Mouse (Mus musculus): ENCODE measurements around the gene M6pr. TPM values are rescaled to one million over a fixed set of nuclear protein-coding genes. Genes with fewer than 3 reads are reported as not detected.

The M6pr gene
- polyA plus RNA-seq, 1 experiment from 2014 or later: 92.4 TPM

DNA sequence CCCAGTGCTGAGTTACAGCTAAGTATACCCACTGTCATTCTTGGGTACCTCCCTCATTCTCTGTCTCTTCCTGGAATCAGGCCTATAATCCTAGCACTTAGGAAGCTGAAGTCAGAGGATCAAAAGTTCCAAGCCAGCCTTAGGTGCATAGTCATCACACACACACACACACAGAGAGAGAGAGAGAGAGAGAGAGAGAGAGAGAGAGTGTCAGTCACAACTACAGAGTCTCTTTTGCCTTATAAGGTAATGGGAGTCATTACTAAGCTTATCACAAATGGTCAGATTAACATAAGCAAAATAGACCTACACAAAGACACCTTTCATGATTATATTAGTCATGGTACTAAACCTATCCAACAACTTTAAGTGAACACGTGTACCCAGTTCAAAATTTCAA is 19.2 kb upstream of the M6pr start:
- no peak for ATAC-seq (ENCODE audit: insufficient number of reproducible peaks, low FRiP score, low TSS enrichment, low read depth)
- Histone ChIP-seq H3K27ac (no peak overlapping the region), H3K9ac (no peak overlapping the region), H3K4me1 (peaks cover 3% of the 10 kb centered on the region; the same call in 1 of the 2 replicates), H3K27me3 (no peaks in the 10 kb centered on the region), H3K4me2 (no peak overlapping the region), H3K36me3 (no peaks in the 10 kb centered on the region), H3K4me3 (no peak overlapping the region), H3K9me3 (no peaks in the 10 kb centered on the region)
- WGBS: 80% methylated on average over 1 of the region's 1 CpGs

DNA sequence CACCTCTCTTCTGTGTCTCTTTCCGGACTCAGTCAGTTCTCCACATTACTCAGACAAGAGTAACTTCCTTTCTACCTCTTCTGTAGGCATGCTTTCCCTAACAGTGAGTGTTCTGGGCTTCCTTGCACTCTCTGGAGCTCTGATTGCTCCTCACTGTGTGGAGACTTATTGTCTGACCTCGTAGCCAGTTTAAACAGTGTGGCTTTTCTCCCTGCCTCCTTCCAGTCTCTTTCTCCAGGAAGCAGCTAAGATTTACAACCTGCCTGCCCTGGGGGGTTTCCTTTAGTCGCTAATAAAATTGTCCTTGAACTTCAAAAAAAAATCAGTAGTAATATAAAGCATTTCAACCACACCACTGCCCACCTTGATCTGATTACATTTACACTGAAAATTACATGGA is 18.3 kb upstream of the M6pr start:
- Histone ChIP-seq H3K27me3 (no peaks in the 10 kb centered on the region), H3K36me3 (no peaks in the 10 kb centered on the region), H3K9ac (no peak overlapping the region), H3K4me1 (peaks cover 3% of the 10 kb centered on the region; the same call in 1 of the 2 replicates), H3K27ac (peak overlapping the region; percentile 35; the same call in 1 of the 2 replicates), H3K4me2 (no peak overlapping the region), H3K4me3 (no peak overlapping the region), H3K9me3 (no peaks in the 10 kb centered on the region)
- 5% methylated on average over 3 of the region's 3 CpGs for WGBS
- ATAC-seq (ENCODE audit: insufficient number of reproducible peaks, low FRiP score, low TSS enrichment, low read depth): no peak

DNA sequence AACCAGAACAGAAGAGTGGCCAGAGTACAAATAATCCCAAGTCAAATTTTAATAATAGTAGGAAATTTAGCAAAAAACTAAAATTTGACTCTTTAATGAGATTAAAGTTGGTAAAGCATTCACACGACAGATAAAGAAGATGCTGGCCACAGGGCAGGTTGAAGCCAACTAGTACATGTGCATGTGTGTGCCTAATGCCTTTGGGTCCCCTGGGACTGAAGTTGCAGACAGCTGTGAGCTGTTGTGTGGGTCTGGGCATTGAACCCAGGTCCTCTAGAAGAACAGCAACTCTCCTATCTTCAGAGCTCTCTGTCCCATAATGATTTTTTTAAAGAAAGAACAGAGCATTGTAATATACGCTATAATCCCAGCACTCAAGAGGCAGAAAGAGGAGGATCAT is 17.3 kb upstream of the M6pr start:
- ATAC-seq (ENCODE audit: insufficient number of reproducible peaks, low FRiP score, low TSS enrichment, low read depth): no peak
- no peaks in the 10 kb centered on the region for H3K36me3 ChIP-seq
- no peak overlapping the region for H3K9ac ChIP-seq
- H3K9me3 ChIP-seq: no peaks in the 10 kb centered on the region
- H3K27ac ChIP-seq: no peak overlapping the region
- H3K4me3 ChIP-seq: no peak overlapping the region
- no peaks in the 10 kb centered on the region for H3K27me3 ChIP-seq
- no peak overlapping the region for H3K4me2 ChIP-seq
- peaks cover 3% of the 10 kb centered on the region; the same call in 1 of the 2 replicates for H3K4me1 ChIP-seq
- WGBS: 62% methylated on average over 2 of the region's 2 CpGs

DNA sequence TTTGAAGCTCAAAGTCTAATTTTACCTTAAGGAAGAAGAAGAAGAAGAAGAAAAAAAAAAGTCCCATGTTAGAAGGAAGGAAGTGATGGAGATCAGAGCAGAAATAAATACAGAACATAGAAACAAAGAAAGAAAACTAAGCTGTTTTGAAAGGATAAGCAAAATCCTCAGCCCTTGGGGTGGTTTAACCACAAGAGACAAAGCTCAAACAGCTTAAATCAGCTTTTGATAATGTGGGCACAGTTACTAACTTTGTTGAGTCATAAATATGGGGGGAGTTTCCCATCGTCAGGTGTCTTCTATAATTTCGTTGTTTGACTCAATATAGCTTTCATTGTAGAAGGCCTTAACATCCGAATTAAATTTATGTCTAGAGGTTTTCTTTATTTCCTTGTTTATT is 16.8 kb upstream of the M6pr start:
- peaks cover 3% of the 10 kb centered on the region; the same call in 1 of the 2 replicates for H3K4me1 ChIP-seq
- no peaks in the 10 kb centered on the region for H3K9me3 ChIP-seq
- H3K27ac ChIP-seq: no peak overlapping the region
- H3K27me3 ChIP-seq: no peaks in the 10 kb centered on the region
- no peaks in the 10 kb centered on the region for H3K36me3 ChIP-seq
- WGBS: 55% methylated on average over 3 of the region's 3 CpGs
- H3K9ac ChIP-seq: no peak overlapping the region
- no peak overlapping the region for H3K4me3 ChIP-seq
- no peak for ATAC-seq (ENCODE audit: insufficient number of reproducible peaks, low FRiP score, low TSS enrichment, low read depth)
- H3K4me2 ChIP-seq: no peak overlapping the region

DNA sequence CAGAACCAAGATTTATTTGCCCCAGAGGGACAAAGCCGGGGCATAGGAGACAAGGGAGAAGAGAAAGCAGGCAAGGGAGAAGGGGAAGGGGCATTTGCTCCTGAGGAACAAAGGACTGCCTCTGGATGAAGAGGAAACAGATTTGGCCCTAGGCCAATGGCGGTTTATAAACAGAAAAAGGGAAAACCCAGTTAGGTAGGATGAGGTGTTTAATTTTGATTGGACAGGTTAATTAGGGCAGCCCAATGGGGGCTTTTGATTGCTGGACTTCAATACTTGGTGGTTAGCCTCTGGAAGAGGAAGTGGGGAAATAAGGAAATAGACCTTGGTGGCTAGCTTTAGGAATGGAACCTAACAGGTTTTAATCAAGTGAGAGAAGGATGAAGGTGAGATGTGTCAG is 16.3 kb upstream of the M6pr start:
- 34% methylated on average over 2 of the region's 2 CpGs for WGBS
- H3K9me3 ChIP-seq: no peaks in the 10 kb centered on the region
- H3K4me1 ChIP-seq: peaks cover 7% of the 10 kb centered on the region; the same call in 1 of the 2 replicates
- ATAC-seq (ENCODE audit: insufficient number of reproducible peaks, low FRiP score, low TSS enrichment, low read depth): no peak
- H3K4me2 ChIP-seq: no peak overlapping the region
- H3K27me3 ChIP-seq: no peaks in the 10 kb centered on the region
- H3K27ac ChIP-seq: no peak overlapping the region
- H3K36me3 ChIP-seq: no peaks in the 10 kb centered on the region
- no peak overlapping the region for H3K4me3 ChIP-seq
- no peak overlapping the region for H3K9ac ChIP-seq

DNA sequence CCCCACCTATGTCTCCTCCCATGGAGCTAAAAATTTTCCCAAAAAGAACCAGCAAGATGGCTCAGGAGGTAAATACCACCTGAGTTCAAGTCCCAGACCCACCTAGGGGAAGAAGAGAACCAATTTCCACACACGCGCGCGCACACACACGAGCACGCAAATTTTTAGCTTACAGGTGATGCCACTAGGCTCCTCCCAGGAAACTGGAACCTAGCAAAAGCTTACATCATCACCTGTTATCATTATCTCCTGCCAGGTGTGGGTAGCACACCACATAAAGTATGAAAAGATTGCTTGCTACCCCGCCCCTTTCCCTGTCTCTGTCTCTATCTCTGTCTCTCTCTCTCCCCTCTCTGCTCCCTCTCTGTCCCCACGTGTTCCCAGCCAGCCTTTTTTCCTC is 15.4 kb upstream of the M6pr start:
- Histone ChIP-seq H3K36me3 (no peaks in the 10 kb centered on the region), H3K4me2 (no peak overlapping the region), H3K4me3 (no peak overlapping the region), H3K9me3 (no peaks in the 10 kb centered on the region), H3K27ac (no peak overlapping the region), H3K27me3 (no peaks in the 10 kb centered on the region), H3K4me1 (peaks cover 12% of the 10 kb centered on the region; the same call in 1 of the 2 replicates), H3K9ac (no peak overlapping the region)
- ATAC-seq (ENCODE audit: insufficient number of reproducible peaks, low FRiP score, low TSS enrichment, low read depth): no peak
- 91% methylated on average over 8 of the region's 8 CpGs for WGBS

DNA sequence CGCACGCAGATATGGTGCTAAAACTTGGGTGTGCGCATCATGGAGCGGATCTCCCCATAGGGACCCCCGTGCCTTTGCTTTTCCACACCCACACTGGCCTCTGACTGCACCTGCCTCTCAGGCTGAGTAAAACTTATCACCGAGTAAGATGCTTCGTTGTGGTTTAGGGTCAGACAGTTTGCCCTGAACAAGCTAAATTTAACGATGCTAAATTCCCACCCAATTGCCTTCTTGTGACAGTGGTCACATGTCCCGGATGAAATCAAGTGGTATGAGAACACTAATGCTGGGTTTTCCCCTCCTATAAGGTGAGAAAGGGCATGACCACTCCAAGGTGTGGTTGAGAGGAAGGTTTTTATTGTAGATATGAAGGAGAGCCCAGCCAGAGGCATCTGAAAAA is 14.7 kb upstream of the M6pr start:
- Histone ChIP-seq H3K36me3 (no peaks in the 10 kb centered on the region), H3K4me3 (no peak overlapping the region), H3K27me3 (no peaks in the 10 kb centered on the region), H3K9ac (no peak overlapping the region), H3K9me3 (no peaks in the 10 kb centered on the region), H3K4me2 (no peak overlapping the region), H3K27ac (no peak overlapping the region), H3K4me1 (peaks cover 13% of the 10 kb centered on the region; the same call in 1 of the 2 replicates)
- 81% methylated on average over 9 of the region's 9 CpGs for WGBS
- ATAC-seq (ENCODE audit: insufficient number of reproducible peaks, low FRiP score, low TSS enrichment, low read depth): no peak

DNA sequence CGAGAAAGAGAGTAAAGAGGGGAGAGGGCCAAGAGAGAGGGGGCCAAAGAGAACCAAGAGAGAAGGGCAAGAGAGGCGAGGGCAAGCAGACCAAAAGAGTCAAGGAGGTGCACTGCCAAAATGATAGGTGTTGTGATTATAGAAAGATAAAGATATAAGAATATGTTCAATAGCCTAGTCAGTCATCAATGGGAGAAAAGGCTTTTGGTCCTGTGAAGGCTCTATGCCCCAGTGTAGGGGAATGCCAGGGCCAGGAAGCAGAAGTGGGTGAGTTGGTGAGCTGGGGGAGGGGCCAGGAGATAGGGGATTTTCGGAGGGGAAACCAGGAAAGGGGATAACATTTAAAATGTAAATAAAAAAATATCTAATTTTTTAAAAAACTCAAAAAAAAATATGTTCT is 14.2 kb upstream of the M6pr start:
- WGBS: 73% methylated on average over 3 of the region's 3 CpGs
- ATAC-seq (ENCODE audit: insufficient number of reproducible peaks, low FRiP score, low TSS enrichment, low read depth): no peak
- H3K27ac ChIP-seq: no peak overlapping the region
- no peaks in the 10 kb centered on the region for H3K27me3 ChIP-seq
- no peaks in the 10 kb centered on the region for H3K36me3 ChIP-seq
- peaks cover 13% of the 10 kb centered on the region; the same call in 1 of the 2 replicates for H3K4me1 ChIP-seq
- no peak overlapping the region for H3K4me2 ChIP-seq
- H3K9me3 ChIP-seq: no peaks in the 10 kb centered on the region
- H3K9ac ChIP-seq: no peak overlapping the region
- no peak overlapping the region for H3K4me3 ChIP-seq

DNA sequence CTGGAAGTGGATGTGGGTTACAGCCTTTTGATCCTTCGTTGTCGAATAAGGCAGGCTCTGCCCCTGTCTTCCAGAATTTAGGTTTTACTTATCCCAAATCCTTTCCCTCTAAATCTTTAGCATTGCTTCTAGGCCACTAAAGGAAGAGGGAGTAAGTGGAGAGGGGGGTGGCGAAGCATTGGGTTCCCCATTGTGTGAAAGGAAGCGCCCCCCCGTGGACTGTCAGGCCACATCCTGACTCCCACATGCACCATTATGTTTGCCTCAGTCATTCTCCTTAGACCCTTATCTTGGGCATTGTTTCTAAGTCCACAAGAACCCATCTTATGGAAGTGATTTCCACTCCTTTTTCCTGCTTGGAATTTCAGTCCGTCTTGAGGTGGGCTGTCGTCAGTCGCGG is 13.3 kb upstream of the M6pr start:
- H3K27me3 ChIP-seq: no peaks in the 10 kb centered on the region
- H3K27ac ChIP-seq: no peak overlapping the region
- no peak overlapping the region for H3K4me2 ChIP-seq
- H3K4me3 ChIP-seq: no peak overlapping the region
- no peaks in the 10 kb centered on the region for H3K9me3 ChIP-seq
- no peak for ATAC-seq (ENCODE audit: insufficient number of reproducible peaks, low FRiP score, low TSS enrichment, low read depth)
- no peaks in the 10 kb centered on the region for H3K36me3 ChIP-seq
- WGBS: 58% methylated on average over 9 of the region's 9 CpGs
- H3K9ac ChIP-seq: no peak overlapping the region
- peaks cover 11% of the 10 kb centered on the region; the same call in 1 of the 2 replicates for H3K4me1 ChIP-seq

DNA sequence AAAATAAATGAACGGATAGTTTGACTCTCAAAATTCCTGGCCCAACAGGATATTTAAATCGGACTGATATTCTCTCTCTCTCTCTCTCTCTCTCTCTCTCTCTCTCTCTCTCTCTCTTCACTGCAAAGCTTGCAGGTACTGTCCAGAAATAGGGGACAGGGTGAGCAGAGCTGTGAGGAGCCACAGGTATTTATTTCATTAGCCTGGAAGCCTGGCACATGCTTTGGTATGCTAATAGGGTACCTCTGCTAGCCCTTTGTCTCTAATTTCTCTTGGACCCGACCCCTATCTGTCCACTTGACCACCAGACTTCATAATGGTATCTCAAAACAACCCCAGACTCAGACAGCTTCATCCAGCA is 11.6 kb upstream of the M6pr start:
- 0 out of 2 replicates have a peak overlapping the region, but pooled peaks have one; percentile 26 for H3K9ac ChIP-seq
- H3K27me3 ChIP-seq: no peaks in the 10 kb centered on the region
- no peaks in the 10 kb centered on the region for H3K36me3 ChIP-seq
- peak overlapping the region; percentile 48 for H3K27ac ChIP-seq
- 0 out of 2 replicates have a peak, but pooled peaks cover 10% of the 10 kb centered on the region for H3K4me1 ChIP-seq
- ATAC-seq (ENCODE audit: insufficient number of reproducible peaks, low FRiP score, low TSS enrichment, low read depth): no peak
- peak overlapping the region; percentile 68 for H3K4me2 ChIP-seq
- 27% methylated on average over 3 of the region's 3 CpGs for WGBS
- no peaks in the 10 kb centered on the region for H3K9me3 ChIP-seq
- peak overlapping the region; percentile 49 for H3K4me3 ChIP-seq

DNA sequence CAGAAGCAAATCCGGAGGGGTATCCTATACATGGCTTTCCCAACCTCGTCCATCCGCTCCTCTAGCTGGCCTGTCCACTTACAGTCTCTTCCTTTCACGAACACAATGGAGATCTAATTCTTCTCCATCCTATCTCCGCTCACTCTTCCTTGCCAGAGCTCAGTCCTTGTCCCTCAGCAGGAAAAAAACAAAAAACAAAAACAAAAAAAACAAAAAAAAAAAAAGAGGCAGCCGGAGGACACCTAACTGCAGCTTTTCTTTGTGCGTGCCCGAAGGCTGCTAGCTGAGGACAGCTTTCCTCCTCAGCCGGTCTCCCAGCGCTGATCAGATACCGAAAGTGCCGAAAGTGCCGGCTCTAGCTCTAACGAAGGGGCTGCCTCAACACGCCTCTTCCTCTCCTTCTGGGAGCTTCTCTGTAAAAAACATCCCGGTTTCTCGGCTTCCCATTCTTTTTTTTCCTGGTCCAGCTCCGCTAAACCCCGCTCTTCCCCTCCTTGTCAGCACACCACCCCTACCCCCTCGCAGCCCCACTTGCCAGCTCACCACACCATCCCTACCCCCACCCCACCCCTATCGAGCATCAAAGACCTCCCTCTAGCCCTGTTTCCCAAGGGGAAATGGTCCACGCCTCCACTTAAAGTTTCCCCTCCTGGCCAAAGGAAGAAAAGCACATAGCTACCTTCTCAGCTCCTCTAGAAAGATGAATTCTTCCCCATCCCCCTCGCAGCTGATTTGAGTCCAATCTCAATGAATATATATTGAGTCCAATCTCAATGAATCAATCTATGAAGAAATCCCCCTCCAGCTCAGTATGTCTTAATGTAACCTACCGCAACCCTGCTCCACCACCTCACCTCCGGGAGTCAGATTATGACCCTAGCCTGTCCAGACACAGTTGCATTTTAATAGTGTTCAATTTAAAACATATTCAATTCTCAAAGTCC is 11.0 kb upstream of the M6pr start:
- ATAC-seq (ENCODE audit: insufficient number of reproducible peaks, low FRiP score, low TSS enrichment, low read depth): no peak
- WGBS: 4% methylated on average over 25 of the region's 25 CpGs
- H3K4me1 ChIP-seq: 0 out of 2 replicates have a peak, but pooled peaks cover 10% of the 10 kb centered on the region
- H3K36me3 ChIP-seq: no peaks in the 10 kb centered on the region
- H3K27ac ChIP-seq: peak overlapping the region; percentile 48
- peak overlapping the region; percentile 26 for H3K9ac ChIP-seq
- no peaks in the 10 kb centered on the region for H3K27me3 ChIP-seq
- no peaks in the 10 kb centered on the region for H3K9me3 ChIP-seq
- H3K4me3 ChIP-seq: peak overlapping the region; percentile 49
- peak overlapping the region; percentile 68 for H3K4me2 ChIP-seq

DNA sequence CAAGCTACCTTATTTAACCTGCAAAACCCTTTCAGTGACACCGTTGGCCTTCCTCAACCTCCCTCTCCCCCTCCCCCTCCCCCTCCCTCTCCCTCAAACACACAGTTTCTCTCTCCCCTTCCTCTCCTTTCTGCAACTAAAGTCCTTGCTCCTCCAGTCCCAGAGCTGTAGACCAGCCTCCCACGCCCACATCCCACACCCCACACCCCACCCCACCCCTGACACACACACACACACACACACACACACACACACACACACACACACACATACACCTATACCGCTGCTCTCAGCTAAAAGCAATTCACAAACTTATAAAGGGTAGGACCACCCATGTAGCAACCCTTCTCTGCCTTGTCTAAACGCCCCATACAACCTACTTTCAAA is 10.3 kb upstream of the M6pr start:
- no peak for ATAC-seq (ENCODE audit: insufficient number of reproducible peaks, low FRiP score, low TSS enrichment, low read depth)
- peak overlapping the region; percentile 49; the same call in 1 of the 2 replicates for H3K4me3 ChIP-seq
- no peaks in the 10 kb centered on the region for H3K27me3 ChIP-seq
- no peaks in the 10 kb centered on the region for H3K36me3 ChIP-seq
- no peak overlapping the region for H3K9ac ChIP-seq
- 0 out of 2 replicates have a peak, but pooled peaks cover 10% of the 10 kb centered on the region for H3K4me1 ChIP-seq
- 27% methylated on average over 4 of the region's 4 CpGs for WGBS
- H3K27ac ChIP-seq: no peak overlapping the region
- no peaks in the 10 kb centered on the region for H3K9me3 ChIP-seq
- H3K4me2 ChIP-seq: 0 out of 2 replicates have a peak overlapping the region, but pooled peaks have one; percentile 68

All from limb, embryonic 15.5 days (tissue).